Mouse (Mus musculus): ENCODE results near the gene Slc2a4.
"Not testable (repeated sequence)": the region's sequence is repeated elsewhere in the genome, so short reads cannot be mapped to it uniquely, and the experiment has no call there.

Gene Slc2a4

DNA sequence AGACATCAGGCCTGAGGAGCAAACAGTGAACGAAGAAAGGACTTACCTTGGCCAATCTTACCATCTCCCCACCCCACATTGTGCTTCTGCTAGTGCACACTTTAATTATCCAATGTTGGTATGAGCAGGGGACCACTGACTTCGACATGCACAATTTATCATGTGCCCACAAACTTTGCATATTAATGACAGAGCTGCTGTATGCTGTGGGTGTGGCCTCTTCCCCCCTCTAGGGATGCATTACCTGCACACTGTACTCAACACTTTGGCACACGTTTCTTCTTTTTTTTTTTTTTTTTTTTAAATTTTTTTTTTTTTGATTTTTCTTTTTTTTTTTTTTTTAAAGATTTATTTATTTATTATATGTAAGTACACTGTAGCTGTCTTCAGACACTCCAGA lies 22.8 kb upstream of the Slc2a4 start:
- no peak for DNase-seq (ENCODE audit: low spot score)

- no peak for DNase-seq (ENCODE audit: low spot score)
Measured at GRCm38 (mm10) chr11:69970222-69970621, 22.2 kb upstream of the Slc2a4 start.

- no peak for DNase-seq (ENCODE audit: low spot score)
Measured at GRCm38 (mm10) chr11:69968793-69969192, 20.8 kb upstream of the Slc2a4 start.

GRCm38 (mm10) chr11:69966860-69967517 lies 19.0 kb upstream of the Slc2a4 start:
- DNase-seq (ENCODE audit: low spot score): no peak

DNA sequence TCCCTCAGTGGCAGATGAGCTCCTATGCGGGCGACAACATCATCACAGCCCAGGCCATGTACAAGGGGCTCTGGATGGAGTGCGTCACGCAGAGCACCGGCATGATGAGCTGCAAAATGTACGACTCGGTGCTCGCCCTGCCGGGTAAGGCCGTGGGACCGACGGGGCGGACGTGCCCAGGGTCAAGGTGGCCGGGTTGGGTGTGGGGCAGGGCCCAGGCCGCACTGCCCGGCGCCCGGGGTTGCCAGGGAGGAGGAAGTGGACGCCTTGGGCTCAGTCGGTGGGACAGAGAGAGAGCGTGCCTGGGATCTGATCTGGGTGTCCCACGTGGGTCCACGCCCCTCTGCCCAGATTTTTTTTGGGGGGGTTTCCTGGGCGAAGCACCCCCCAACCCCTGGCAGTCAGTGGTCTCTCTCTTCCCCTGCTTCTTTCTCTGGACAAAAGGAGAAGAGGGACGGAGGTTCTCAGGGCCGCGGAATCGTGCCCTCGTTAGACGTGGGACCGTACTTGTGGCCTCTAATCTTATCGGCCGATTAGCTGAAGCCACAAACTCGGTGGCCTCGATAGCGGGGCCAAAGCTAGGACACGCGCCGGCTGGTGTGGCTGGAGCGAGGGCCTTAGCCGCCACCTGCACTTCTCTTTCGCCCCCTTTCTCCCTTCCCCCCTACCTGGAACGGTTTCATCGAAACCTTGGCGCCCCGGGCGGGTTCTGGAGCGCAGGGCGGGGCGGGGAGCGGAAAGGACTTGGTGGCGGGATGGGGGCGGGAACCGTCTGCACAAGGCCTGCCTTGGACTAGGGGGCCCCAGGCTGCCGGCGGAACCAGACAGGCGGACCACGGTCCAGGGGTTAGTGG lies 18.2 kb upstream of the Slc2a4 start:
- peak; percentile 78 for DNase-seq (ENCODE audit: low spot score)

- DNase-seq (ENCODE audit: low spot score): peak; percentile 49
Measured at GRCm38 (mm10) chr11:69965271-69966005, 17.4 kb upstream of the Slc2a4 start.

- DNase-seq (ENCODE audit: low spot score): no peak
Measured at GRCm38 (mm10) chr11:69964650-69965270, 16.8 kb upstream of the Slc2a4 start, which contains the start of gene Cldn7. Cldn7 (plus strand) TSS chr11:69964779.

DNA sequence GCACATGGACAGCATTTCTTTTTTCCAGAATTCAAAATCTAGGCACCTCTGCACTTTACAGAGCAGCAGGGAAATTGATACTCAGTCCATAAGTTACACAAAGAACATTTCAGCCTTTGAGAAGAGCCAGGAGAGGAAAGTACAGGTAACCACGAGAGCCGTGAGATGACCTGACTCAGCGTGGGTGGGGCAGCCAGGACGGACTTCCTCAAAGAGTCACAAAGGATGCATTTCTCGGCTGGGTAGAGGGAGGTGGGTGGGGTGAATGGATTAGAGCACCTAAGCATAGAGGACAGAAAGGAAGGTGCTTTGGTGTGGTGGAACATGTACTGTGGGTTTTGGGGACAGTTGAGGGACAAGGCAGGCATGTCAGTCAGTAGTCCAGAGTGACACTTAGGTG lies 13.9 kb upstream of the Slc2a4 start:
- no peak for DNase-seq (ENCODE audit: low spot score)

- DNase-seq (ENCODE audit: low spot score): no peak
Measured at GRCm38 (mm10) chr11:69960616-69961015, 12.6 kb upstream of the Slc2a4 start.

GRCm38 (mm10) chr11:69956218-69956617 lies 8.2 kb upstream of the Slc2a4 start:
- no peak for DNase-seq (ENCODE audit: low spot score)

- DNase-seq (ENCODE audit: low spot score): not testable (repeated sequence)
Measured at GRCm38 (mm10) chr11:69955618-69956017, 7.6 kb upstream of the Slc2a4 start.

DNA sequence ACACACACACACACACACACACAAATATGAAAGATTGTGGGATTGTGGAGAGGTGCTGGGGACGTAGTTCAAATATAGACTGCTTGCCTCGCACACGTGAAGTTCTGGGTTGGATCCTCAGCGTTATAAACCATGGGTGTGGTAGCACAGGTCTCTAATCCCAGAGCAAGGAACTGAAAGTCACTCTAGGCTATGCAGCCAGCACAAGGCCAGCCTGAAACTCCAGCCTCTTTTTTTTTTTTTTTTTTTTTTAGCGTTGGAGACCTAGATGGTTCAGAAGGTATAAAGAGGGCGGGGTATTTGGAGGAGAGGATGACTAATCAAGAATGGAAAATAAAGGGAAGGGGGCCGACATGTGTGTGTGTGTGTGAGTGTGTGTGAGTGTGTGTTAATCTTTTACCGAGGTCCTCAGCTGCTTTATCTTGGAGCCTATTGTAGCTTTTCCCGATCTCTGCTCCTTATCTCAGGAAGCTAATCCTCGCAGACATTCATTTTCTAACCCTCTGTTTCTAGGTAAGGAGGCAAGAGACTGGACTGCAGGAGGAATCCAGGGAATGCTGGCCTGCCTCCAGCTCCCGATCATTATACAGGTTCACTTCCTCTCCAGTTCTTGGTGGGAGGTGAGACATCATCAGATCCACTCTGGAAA lies 5.4 kb upstream of the Slc2a4 start:
- no peak for DNase-seq (ENCODE audit: low spot score)

DNA sequence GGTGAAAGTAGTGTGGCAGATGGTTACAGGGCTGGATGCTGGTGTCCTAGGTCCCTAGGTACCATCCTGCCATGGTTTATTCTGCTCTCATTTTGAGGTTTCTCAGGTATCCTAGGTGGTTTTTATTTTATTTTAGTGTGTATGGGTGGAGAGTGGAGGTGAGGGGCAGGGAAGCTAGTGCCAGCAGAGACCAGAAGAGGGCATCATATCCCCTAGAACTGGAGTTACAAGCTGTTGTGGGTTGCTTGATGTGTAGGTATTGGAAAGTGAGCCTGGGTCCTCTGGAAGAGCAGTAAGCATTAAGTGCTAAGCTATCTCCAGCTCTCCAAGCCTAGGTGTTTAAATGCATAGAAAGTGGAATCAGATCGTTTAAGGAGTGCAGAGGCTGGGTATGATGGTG lies 4.3 kb upstream of the Slc2a4 start:
- DNase-seq (ENCODE audit: low spot score): no peak

DNA sequence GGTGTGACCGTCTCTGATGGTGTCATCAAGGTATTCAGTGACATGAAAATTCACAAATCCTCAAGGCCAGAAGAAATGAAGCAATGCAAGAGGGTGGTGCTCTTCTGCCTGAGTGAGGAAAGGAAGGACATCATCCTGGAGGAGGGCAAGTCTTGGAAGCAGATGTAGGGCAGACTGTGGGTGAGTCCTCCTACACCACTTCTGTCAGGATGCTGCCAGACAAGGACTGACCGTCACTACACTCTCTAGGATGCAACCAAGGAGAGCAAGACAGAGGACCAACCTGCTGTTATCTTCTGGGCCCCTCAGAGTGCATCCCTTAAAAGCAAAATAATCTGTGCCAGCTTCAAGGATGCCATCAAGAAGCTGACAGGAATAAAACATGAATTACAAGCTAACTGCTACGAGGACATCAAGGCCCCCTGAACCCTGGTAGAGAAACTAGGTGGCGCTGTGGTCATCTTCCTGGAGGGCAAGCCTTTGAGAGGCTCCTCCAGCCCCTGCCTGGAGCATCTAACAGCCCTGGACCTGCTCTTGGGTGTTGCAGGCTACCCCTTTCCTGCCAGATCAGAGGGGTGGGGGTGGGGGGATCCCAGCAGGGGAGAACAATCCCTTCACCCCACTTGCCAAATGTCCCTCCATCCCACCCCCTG lies 2.9 kb upstream of the Slc2a4 start:
- DNase-seq (ENCODE audit: low spot score): peak; percentile 67

GRCm38 (mm10) chr11:69948763-69949150 lies 769 bp upstream of the Slc2a4 start:
- DNase-seq (ENCODE audit: low spot score): peak; percentile 93

DNA sequence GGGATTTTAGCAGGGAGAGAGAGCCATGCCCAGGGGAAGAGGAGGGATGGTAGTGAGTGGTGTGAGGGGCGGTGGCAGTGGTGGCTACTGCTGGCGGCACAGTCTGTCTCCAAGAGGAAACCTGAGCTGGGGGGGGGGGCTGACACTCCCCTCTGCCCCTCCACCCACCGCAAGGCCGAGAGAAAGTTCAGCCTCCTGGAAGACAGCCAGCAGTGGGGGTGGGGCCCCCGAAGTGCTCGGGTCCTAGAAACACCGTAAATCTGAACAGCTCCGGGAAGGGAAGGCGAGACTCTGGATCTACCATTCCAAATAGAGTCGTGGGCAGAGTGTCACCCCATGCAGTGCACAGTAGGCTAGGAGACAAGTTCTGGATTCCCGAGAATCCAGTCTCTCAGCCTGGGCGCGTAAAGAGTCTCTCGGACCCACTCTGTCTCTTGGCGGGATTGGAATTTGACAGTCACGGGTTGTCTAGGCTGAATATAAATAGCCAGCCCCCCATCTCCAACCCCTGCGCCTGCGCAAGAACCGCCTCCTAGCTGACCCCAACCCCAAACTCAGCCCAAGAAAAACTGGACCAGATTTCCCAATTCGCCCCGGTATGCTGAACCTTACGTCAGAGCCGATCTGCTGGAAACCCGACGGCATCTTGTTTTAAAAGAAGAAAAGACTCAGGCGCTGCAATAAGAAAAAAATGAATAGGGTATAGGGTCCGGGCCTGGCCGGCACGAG lies 487 bp downstream of the Slc2a4 start:
- peak; percentile 80 for DNase-seq (ENCODE audit: low spot score)

DNA sequence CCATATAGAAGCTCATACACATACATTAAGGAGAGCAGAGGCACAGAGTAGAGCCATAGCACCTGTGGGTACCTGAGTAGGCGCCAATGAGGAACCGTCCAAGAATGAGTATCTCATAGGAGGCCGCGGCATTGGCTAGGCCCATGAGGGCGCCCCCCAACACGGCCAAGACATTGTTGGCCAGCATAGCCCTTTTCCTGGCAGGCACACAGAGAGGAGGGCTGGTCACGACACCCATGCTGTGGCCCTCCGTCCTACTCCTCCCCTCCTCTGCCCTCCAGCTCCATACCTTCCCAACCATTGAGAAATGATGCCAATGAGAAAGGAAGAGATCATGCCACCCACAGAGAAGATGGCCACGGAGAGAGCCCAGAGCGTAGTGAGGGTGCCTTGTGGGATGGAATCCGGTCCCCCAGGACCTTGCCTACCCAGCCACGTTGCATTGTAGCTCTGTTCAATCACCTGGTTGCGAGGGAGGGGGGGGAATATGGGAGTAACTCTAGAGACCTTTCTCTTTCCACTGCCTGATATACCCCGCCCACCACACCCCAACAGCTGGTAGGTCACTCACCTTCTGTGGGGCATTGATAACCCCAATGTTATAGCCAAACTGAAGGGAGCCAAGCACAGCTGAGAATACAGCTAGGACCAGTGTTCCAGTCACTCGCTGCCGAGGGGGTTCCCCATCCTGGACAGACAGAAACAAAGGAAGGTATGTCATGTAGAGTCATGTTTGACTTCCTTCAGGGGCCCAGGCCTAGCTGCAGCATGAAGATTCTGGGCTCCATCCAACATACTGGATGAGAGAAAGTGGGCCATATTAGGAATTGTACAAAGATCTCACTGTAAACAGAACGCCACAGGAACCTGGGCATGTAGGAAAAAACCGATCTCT lies 1.7 kb downstream of the Slc2a4 start:
- no peak for DNase-seq (ENCODE audit: low spot score)

DNA sequence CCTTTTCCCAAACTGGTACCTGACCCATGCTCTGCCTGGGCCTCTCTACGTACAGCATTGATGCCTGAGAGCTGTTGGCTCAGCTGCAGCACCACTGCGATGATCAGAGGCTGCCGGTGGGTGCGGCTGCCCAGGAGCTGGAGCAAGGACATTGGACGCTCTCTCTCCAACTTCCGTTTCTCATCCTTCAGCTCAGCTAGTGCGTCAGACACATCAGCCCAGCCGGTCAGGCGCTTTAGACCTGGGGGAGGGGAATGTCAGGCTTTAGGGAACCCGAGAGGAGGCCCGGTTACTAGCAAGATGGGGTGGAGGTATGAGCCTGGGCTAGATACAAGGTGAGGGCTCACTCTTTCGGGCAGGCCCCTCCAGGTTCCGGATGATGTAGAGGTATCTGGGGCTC lies 2.8 kb downstream of the Slc2a4 start:
- DNase-seq (ENCODE audit: low spot score): no peak

- no peak for DNase-seq (ENCODE audit: low spot score)
Measured at GRCm38 (mm10) chr11:69940962-69941361, 7.0 kb downstream of the Slc2a4 start.

GRCm38 (mm10) chr11:69939731-69940130 lies 8.3 kb downstream of the Slc2a4 start:
- no peak for DNase-seq (ENCODE audit: low spot score)
